Mouse (Mus musculus): ENCODE measurements at regions not wholly inside any gene's neighbourhood (a gene's known extent, or its start where the extent isn't known, plus 50 kb on each side); places are given as distances from the start of the nearest gene placed in this dataset.

DNA sequence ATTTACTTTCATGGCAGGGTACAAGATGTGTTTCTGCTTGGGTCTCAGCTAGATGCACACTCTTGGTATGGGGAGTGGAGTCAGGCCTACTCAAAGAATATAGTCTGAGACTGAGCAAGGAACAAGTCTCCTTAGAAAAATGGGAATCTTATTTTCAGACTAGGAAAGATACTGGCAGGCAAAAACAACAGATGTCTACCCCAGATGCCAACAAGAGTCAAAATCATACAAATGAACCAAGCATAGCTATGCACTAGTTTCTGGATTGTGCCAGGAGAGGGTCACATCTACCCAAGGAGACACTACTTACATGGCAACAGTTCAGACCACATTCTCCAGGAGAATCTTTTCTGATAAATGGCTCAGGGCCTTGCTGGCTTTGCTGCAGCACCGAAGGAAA, 300.9 kb upstream of the Camk1g start:
- TF ChIP-seq POLR2AphosphoS5 (IDR thresholded peaks at IDR 0.05; ENCODE audit: insufficient replicate concordance, low read depth, low read length) (no peak), TAL1 (conservative IDR thresholded peaks at IDR 0.05; ENCODE audit: low read depth, low read length) (no peak), GATA2 (IDR thresholded peaks at IDR 0.05; ENCODE audit: borderline replicate concordance, low read depth, low read length) (no peak), GATA1 (IDR thresholded peaks at IDR 0.05; ENCODE audit: borderline replicate concordance, low read length) (no peak), CTCF (IDR thresholded peaks at IDR 0.05; ENCODE audit: low read depth, low read length) (no peak)
- Histone ChIP-seq H3K4me3 (ENCODE audit: low read depth, low read length) (no peak overlapping the region), H3K36me3 (replicated peaks) (no peaks in the 10 kb centered on the region), H3K4me1 (ENCODE audit: insufficient read depth, low read depth, low read length) (peaks cover 1% of the 10 kb centered on the region; the same call in 1 of the 2 replicates), H3K27me3 (ENCODE audit: insufficient read depth, low read length) (peaks cover 3% of the 10 kb centered on the region; the same call in 1 of the 2 replicates), H3K9me3 (replicated peaks) (no peaks in the 10 kb centered on the region)
- ATAC-seq (ENCODE audit: extremely low read depth, insufficient number of reproducible peaks, low FRiP score, poor library complexity, severe bottlenecking): no peak
- no peak for DNase-seq (ENCODE audit: low spot score)

DNA sequence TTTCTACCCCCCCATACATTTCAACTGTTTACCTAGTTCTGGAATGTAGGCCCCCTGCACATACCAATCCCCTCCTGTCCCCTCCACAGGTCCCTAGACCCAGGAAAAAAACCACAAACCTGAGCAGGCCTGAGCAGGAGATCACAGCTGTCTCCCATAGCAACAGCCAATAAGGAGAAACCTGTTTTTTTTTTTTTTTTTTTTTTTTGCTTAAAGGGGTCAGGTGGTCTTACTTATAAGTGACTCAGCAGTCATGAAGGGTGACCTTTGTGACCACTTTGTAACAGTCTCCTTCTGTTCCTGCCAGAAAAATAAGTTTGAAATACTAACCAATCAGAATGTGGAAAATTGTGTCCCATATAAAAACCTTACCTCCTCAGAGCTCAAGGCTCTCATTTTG, 299.9 kb upstream of the Camk1g start:
- no peak for DNase-seq (ENCODE audit: low spot score)
- Histone ChIP-seq H3K36me3 (replicated peaks) (no peaks in the 10 kb centered on the region), H3K4me1 (ENCODE audit: insufficient read depth, low read depth, low read length) (peaks cover 4% of the 10 kb centered on the region; the same call in 1 of the 2 replicates), H3K9me3 (replicated peaks) (no peaks in the 10 kb centered on the region), H3K4me3 (ENCODE audit: low read depth, low read length) (no peak overlapping the region), H3K27me3 (ENCODE audit: insufficient read depth, low read length) (no peaks in the 10 kb centered on the region)
- no peak for ATAC-seq (ENCODE audit: extremely low read depth, insufficient number of reproducible peaks, low FRiP score, poor library complexity, severe bottlenecking)
- TF ChIP-seq POLR2AphosphoS5 (IDR thresholded peaks at IDR 0.05; ENCODE audit: insufficient replicate concordance, low read depth, low read length): no peak

DNA sequence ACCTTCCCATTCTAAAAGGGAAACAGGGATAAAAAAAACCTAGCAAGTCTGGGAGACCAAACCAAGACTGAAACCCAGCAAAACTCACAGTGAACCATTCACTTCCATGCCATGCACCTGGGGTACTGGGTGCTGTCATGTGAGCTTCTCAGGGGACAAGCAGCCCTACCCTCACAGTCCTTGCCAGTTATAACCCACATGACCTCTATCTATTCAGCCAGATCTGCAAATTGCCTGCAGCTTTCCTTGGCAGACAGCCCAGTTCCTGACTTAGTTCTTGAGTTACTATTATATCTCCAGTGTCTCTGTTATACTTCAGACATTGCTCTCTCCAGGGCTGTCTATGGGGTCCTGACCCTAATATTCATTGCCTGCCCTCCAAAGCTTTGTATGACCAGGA, 298.7 kb upstream of the Camk1g start:
- no peaks in the 10 kb centered on the region for H3K27me3 ChIP-seq (ENCODE audit: insufficient read depth, low read length)
- no peak for TF ChIP-seq TAL1 (conservative IDR thresholded peaks at IDR 0.05; ENCODE audit: low read depth, low read length)
- no peak for TF ChIP-seq GATA2 (IDR thresholded peaks at IDR 0.05; ENCODE audit: borderline replicate concordance, low read depth, low read length)
- no peak for TF ChIP-seq CTCF (IDR thresholded peaks at IDR 0.05; ENCODE audit: low read depth, low read length)
- no peak for TF ChIP-seq GATA1 (IDR thresholded peaks at IDR 0.05; ENCODE audit: borderline replicate concordance, low read length)
- TF ChIP-seq POLR2AphosphoS5 (IDR thresholded peaks at IDR 0.05; ENCODE audit: insufficient replicate concordance, low read depth, low read length): no peak
- H3K4me1 ChIP-seq (ENCODE audit: insufficient read depth, low read depth, low read length): peaks cover 4% of the 10 kb centered on the region; the same call in 1 of the 2 replicates
- ATAC-seq (ENCODE audit: extremely low read depth, insufficient number of reproducible peaks, low FRiP score, poor library complexity, severe bottlenecking) (no peak), DNase-seq (ENCODE audit: low spot score) (peak; percentile 3)
- H3K9me3 ChIP-seq (replicated peaks): no peaks in the 10 kb centered on the region
- no peaks in the 10 kb centered on the region for H3K36me3 ChIP-seq (replicated peaks)
- no peak overlapping the region for H3K4me3 ChIP-seq (ENCODE audit: low read depth, low read length)

GRCm38 (mm10) chr1:193665854-193666253, 295.8 kb upstream of the Camk1g start:
- no peak for DNase-seq (ENCODE audit: low spot score)
- no peaks in the 10 kb centered on the region for H3K9me3 ChIP-seq (replicated peaks)
- H3K4me3 ChIP-seq (ENCODE audit: low read depth, low read length): no peak overlapping the region
- TF ChIP-seq TAL1 (conservative IDR thresholded peaks at IDR 0.05; ENCODE audit: low read depth, low read length) (no peak), GATA2 (IDR thresholded peaks at IDR 0.05; ENCODE audit: borderline replicate concordance, low read depth, low read length) (no peak), POLR2AphosphoS5 (IDR thresholded peaks at IDR 0.05; ENCODE audit: insufficient replicate concordance, low read depth, low read length) (no peak), GATA1 (IDR thresholded peaks at IDR 0.05; ENCODE audit: borderline replicate concordance, low read length) (no peak), CTCF (IDR thresholded peaks at IDR 0.05; ENCODE audit: low read depth, low read length) (no peak)
- no peaks in the 10 kb centered on the region for H3K36me3 ChIP-seq (replicated peaks)
- peaks cover 4% of the 10 kb centered on the region; the same call in 1 of the 2 replicates for H3K4me1 ChIP-seq (ENCODE audit: insufficient read depth, low read depth, low read length)
- ATAC-seq (ENCODE audit: extremely low read depth, insufficient number of reproducible peaks, low FRiP score, poor library complexity, severe bottlenecking): no peak
- no peaks in the 10 kb centered on the region for H3K27me3 ChIP-seq (ENCODE audit: insufficient read depth, low read length)

GRCm38 (mm10) chr1:193664569-193664968, 294.5 kb upstream of the Camk1g start:
- no peak; the same call in 1 of the 2 replicates for TF ChIP-seq TAL1 (conservative IDR thresholded peaks at IDR 0.05; ENCODE audit: low read depth, low read length)
- TF ChIP-seq GATA2 (IDR thresholded peaks at IDR 0.05; ENCODE audit: borderline replicate concordance, low read depth, low read length): no peak
- no peak for TF ChIP-seq POLR2AphosphoS5 (IDR thresholded peaks at IDR 0.05; ENCODE audit: insufficient replicate concordance, low read depth, low read length)
- no peak for TF ChIP-seq CTCF (IDR thresholded peaks at IDR 0.05; ENCODE audit: low read depth, low read length)
- TF ChIP-seq GATA1 (IDR thresholded peaks at IDR 0.05; ENCODE audit: borderline replicate concordance, low read length): no peak
- Histone ChIP-seq H3K4me3 (ENCODE audit: low read depth, low read length) (no peak overlapping the region), H3K9me3 (replicated peaks) (no peaks in the 10 kb centered on the region), H3K36me3 (replicated peaks) (no peaks in the 10 kb centered on the region), H3K27me3 (ENCODE audit: insufficient read depth, low read length) (no peaks in the 10 kb centered on the region), H3K4me1 (ENCODE audit: insufficient read depth, low read depth, low read length) (peaks cover 4% of the 10 kb centered on the region; the same call in 1 of the 2 replicates)
- 0 out of 2 replicates have a peak, but pooled peaks have one; percentile 26 for ATAC-seq (ENCODE audit: extremely low read depth, insufficient number of reproducible peaks, low FRiP score, poor library complexity, severe bottlenecking)
- no peak for DNase-seq (ENCODE audit: low spot score)

DNA sequence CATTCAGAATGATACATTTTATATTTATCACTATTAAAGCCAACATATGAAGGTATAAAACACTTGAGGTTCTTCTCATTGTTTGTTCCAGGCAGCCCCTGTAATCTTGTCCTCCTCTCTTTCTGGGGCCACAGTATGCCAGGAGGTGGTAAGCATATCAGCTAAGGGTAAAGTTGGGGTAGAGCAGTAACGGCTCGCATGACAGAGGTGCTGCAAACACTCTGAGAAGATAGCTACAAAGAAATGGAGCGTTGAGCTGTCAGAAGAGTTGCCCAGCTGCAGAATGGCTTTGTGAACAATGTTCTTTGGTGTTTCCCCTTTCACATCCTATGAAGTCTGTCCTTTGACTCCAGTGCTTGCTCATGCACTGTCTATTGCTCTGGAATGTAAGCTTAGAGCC, 293.5 kb upstream of the Camk1g start:
- ATAC-seq (ENCODE audit: extremely low read depth, insufficient number of reproducible peaks, low FRiP score, poor library complexity, severe bottlenecking) (no peak), DNase-seq (ENCODE audit: low spot score) (no peak)
- TF ChIP-seq GATA1 (IDR thresholded peaks at IDR 0.05; ENCODE audit: borderline replicate concordance, low read length) (no peak), POLR2AphosphoS5 (IDR thresholded peaks at IDR 0.05; ENCODE audit: insufficient replicate concordance, low read depth, low read length) (no peak), TAL1 (conservative IDR thresholded peaks at IDR 0.05; ENCODE audit: low read depth, low read length) (no peak), CTCF (IDR thresholded peaks at IDR 0.05; ENCODE audit: low read depth, low read length) (no peak), GATA2 (IDR thresholded peaks at IDR 0.05; ENCODE audit: borderline replicate concordance, low read depth, low read length) (no peak)
- Histone ChIP-seq H3K4me3 (ENCODE audit: low read depth, low read length) (no peak overlapping the region), H3K27me3 (ENCODE audit: insufficient read depth, low read length) (no peaks in the 10 kb centered on the region), H3K36me3 (replicated peaks) (no peaks in the 10 kb centered on the region), H3K9me3 (replicated peaks) (no peaks in the 10 kb centered on the region), H3K4me1 (ENCODE audit: insufficient read depth, low read depth, low read length) (peaks cover 5% of the 10 kb centered on the region; the same call in 1 of the 2 replicates)
